Mouse (Mus musculus): Measurements from ENCODE around the gene Clcn1.

Gene Clcn1

DNA sequence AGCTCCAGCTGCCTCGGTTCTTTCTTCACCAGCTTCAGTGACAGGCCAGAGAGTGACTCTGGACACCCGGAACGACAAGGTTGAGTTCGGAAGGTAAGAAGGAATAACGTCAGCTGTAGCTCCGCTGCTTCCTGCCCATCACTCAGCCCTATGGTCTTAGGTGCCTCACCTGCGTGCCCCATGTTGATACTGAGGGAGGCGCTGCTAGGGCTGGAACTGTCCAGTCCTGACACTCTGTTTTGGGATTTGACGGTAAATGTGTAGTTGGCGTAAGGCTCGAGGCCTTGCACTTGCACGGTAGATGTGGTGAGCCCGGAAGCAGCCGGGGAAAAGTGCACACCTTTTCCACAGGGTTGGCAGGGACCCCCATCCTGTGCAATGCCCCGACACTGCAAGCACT lies 78.1 kb downstream of the Clcn1 start:
- DNase-seq (ENCODE audit: low read depth, low spot score), result no peak

DNA sequence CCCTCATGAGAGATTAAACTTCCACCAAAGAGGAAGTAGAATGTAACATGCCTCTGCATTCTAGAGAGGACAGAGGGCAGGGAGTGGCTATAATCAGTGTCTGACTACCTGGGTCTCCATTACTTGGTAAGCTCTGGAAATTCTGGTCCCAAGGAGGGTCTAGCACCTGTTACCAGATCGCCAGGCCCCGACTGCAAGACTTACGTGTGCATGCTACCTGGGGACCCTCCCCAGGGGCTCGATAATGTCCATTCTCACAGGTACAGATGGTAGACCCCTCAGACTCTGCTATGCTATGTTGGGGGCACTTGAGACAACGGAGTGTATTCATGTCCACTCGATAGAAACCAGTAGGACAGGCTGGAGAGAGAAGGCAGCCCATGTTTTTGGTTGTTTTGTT lies 78.7 kb downstream of the Clcn1 start:
- no peak for DNase-seq (ENCODE audit: low read depth, low spot score)

All from 3T3-L1 (cell line).